Comparison of ENCODE assay signal across 11 mouse cellular contexts in genomic region chr10:70159651-70160320, GRCm38 (mm10). TPM values are rescaled to one million over a fixed set of nuclear protein-coding genes. Genes with fewer than 3 reads are reported as not detected.
A peak's percentile ranks its signal among the peaks of the same experiment; 100 is the strongest.
DNase-seq lines count a peak whose midpoint lies in the region; ATAC-seq and TF ChIP-seq lines count a peak whose summit lies in the region.
"Had no signal": no experiment of that assay in that cellular context is flagged by ENCODE, and none has a peak within 500 bp of the region (broad histone marks: within the 10 kb centered on the region; RNA-seq: fewer than 3 reads in every experiment).

No protein-coding gene starts in this region.

- no peaks in the 10 kb centered on the region for H3K27me3 ChIP-seq in midbrain, embryonic 13.5 days
- no peaks in the 10 kb centered on the region for H3K27me3 ChIP-seq in midbrain, embryonic 15.5 days (replicated peaks)

- 80% methylated on average over 12 of the region's 12 CpGs for WGBS in midbrain, embryonic 13.5 days
- 76% methylated on average over 12 of the region's 12 CpGs for WGBS in midbrain, embryonic 15.5 days

- H3K4me1 ChIP-seq in midbrain, embryonic 13.5 days (replicated peaks): peaks cover 16% of the 10 kb centered on the region
- H3K4me1 ChIP-seq in midbrain, embryonic 15.5 days: peaks cover 9% of the 10 kb centered on the region

- TF ChIP-seq CTCF in gastrocnemius, adult 2 months (IDR thresholded peaks at IDR 0.05): no peak

- intact Hi-C loops in gastrocnemius, adult 2 months (cut with DNase I): no loop called here

- no peak overlapping the region for H3K9ac ChIP-seq in midbrain, embryonic 13.5 days (replicated peaks)
- H3K9ac ChIP-seq in midbrain, embryonic 15.5 days: no peak overlapping the region

- H3K27ac ChIP-seq in gastrocnemius, adult 2 months: peak overlapping the region; percentile 81
- peak overlapping the region; percentile 36; the same call in 1 of the 2 replicates for H3K27ac ChIP-seq in midbrain, embryonic 13.5 days
- H3K27ac ChIP-seq in midbrain, embryonic 15.5 days: no peak overlapping the region; the same call in 1 of the 2 replicates

- ATAC-seq in midbrain, embryonic 13.5 days: no peak
- ATAC-seq in midbrain, embryonic 15.5 days (replicated peaks): no peak

- H3K36me3 ChIP-seq in midbrain, embryonic 13.5 days: peaks cover 27% of the 10 kb centered on the region
- H3K36me3 ChIP-seq in midbrain, embryonic 15.5 days (replicated peaks): 0 out of 2 replicates have a peak, but pooled peaks cover 2% of the 10 kb centered on the region

- no peak overlapping the region for H3K4me2 ChIP-seq in midbrain, embryonic 13.5 days (replicated peaks)
- H3K4me2 ChIP-seq in midbrain, embryonic 15.5 days: no peak overlapping the region

- peak overlapping the region; percentile 7 for H3K4me3 ChIP-seq in gastrocnemius, adult 2 months
- no peak overlapping the region for H3K4me3 ChIP-seq in midbrain, embryonic 13.5 days (replicated peaks)
- no peak overlapping the region for H3K4me3 ChIP-seq in midbrain, embryonic 15.5 days

- DNase-seq in gastrocnemius, adult 2 months: peak; percentile 58
- no peak for DNase-seq in gastrocnemius, adult 18-20 months (ENCODE audit: low spot score)
- DNase-seq in cerebellum, adult 9-10 months: peak; percentile 68
- peak; percentile 50 for DNase-seq in ovary, postnatal 14 days (ENCODE audit: low spot score)
- no peak for DNase-seq in embryo, embryonic 10 days (ENCODE audit: low spot score)
- DNase-seq in heart, adult 8-10 months (ENCODE audit: low spot score): no peak
- DNase-seq: kidney, postnatal 14 days had no signal

- no peaks in the 10 kb centered on the region for H3K9me3 ChIP-seq in midbrain, embryonic 13.5 days
- no peaks in the 10 kb centered on the region for H3K9me3 ChIP-seq in midbrain, embryonic 15.5 days

RNA-seq across cellular contexts. Expression of gene Mrln, which starts 44.7 kb away (rescaled TPM):
- total RNA-seq in gastrocnemius, adult 2 months (2021): 100 to 1,000 TPM; 201 to 276 TPM
- 100 to 1,000 TPM; 203 to 226 TPM for total RNA-seq in gastrocnemius, adult 18-20 months (2021)
- 1.2 TPM in 1 of 2 replicates, not detected in the other for polyA plus RNA-seq in midbrain, embryonic 13.5 days (2015; fragmentation: Nextera tagmentation; extraction: Ambion mirVana)
- 1.2 and 1.9 TPM in 2 replicates for polyA plus RNA-seq in midbrain, embryonic 15.5 days (2015; fragmentation: Nextera tagmentation; extraction: Ambion mirVana)
- 1 to 10 TPM; 1.9 to 4.2 (median 3.0) TPM for total RNA-seq in heart, adult 8-10 months (2022)
- total RNA-seq: left cerebral cortex, adult 8-10 months; liver, adult 2 months had no signal
- polyA plus RNA-seq: liver, adult 2 months had no signal

Comparison
In these comparisons a context has a peak if more than half of its experiments do, and no peak if none do; other contexts are left out.
1. DNase-seq: peak in gastrocnemius, adult 2 months (single experiment), cerebellum, adult 9-10 months (single experiment) and ovary, postnatal 14 days (single experiment); none in gastrocnemius, adult 18-20 months (single experiment), embryo, embryonic 10 days (single experiment) and heart, adult 8-10 months (single experiment).
2. RNA of gene Mrln, which starts 44.7 kb away (total RNA-seq): 201 to 276 TPM in gastrocnemius, adult 2 months and 203 to 226 TPM in gastrocnemius, adult 18-20 months; 1.9 to 4.2 TPM in heart, adult 8-10 months; every median in the first group is over 10 times any median in the second.